Mouse (Mus musculus) lung, adult 2 months (tissue): ENCODE measurements around the gene Gtf2h4. TPM values are rescaled to one million over a fixed set of nuclear protein-coding genes. Genes with fewer than 3 reads are reported as not detected.

Experiments used
- DNase-seq: peaks from one replicate; pipeline ENCODE4 v3.0.0; 2022
- H3K4me1 ChIP-seq: fragments of 200-500 bp; 2 replicates; pipeline ENCODE4 v1.6.1; 2011; ENCODE audit warnings: low read length; ENCODE audit not compliant: control insufficient read depth, insufficient read depth
- H3K4me3 ChIP-seq: fragments of 200-500 bp; replicated peaks from 2 replicates; pipeline ENCODE3; 2011; ENCODE audit warnings: low read depth, mild to moderate bottlenecking, control low read depth, low read length; ENCODE audit errors: extremely low read depth
- CTCF ChIP-seq: fragments of 200-500 bp; IDR thresholded peaks from 2 replicates; pipeline ENCODE4 v1.5.1; 2011; ENCODE audit warnings: mild to moderate bottlenecking, low read length, control low read depth; ENCODE audit not compliant: insufficient read depth
- POLR2A ChIP-seq: fragments of 200-500 bp; IDR thresholded peaks from 2 replicates; pipeline ENCODE4 v1.6.1; 2011; ENCODE audit warnings: low read depth, mild to moderate bottlenecking, control low read depth, low read length, borderline replicate concordance; ENCODE audit errors: extremely low read depth
- WGBS: fragments of 180-500 bp; shearing (Covaris S2); methylation state at CpG from one replicate; pipeline ENCODE4 v1.1.7; 2018; 5-methylcytosine and 5-hydroxymethylcytosine counted together
- polyA plus RNA-seq: library from polyadenylated mRNA; depleted of rRNA; stranded (reverse); fragments of >200 nt; gene quantifications from 2 replicates; pipeline ENCODE4 v1.2.3, GENCODE M21; 2012; rRNA removed

Gtf2h4 gene
- polyA plus RNA-seq, 1 experiment, result 22.5 TPM

DNA sequence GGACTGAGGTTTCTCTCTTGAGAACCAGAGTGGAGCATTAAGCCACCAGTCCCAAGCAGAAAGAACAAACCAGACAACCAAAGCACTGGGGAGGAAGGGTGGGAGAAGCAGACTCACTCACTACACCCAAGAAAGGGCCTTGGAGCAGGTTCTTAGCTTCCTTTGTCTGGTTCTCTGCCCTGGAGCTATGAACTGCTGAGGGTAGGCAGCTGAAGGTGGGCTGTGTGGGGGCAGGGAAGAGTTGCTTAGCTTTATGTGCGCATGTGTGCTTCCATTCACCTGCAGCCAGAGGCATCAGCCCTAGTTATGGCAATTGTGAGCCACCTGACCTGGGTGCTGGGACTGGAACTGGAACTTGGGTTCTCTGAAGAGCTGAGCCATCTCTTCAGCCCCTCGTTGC lies 20.5 kb downstream of the Gtf2h4 start:
- H3K4me3 ChIP-seq, result no peak overlapping the region
- 0 out of 2 replicates have a peak, but pooled peaks cover 2% of the 10 kb centered on the region for H3K4me1 ChIP-seq
- TF ChIP-seq CTCF (no peak), POLR2A (no peak)
- no peak for DNase-seq
- 62% methylated on average over 2 of the region's 2 CpGs for WGBS

GRCm38 (mm10) chr17:35649429-35649828 lies 24.1 kb downstream of the Gtf2h4 start:
- H3K4me1 ChIP-seq, result 0 out of 2 replicates have a peak, but pooled peaks cover 2% of the 10 kb centered on the region
- TF ChIP-seq CTCF (no peak), POLR2A (no peak)
- H3K4me3 ChIP-seq, result peak overlapping the region; percentile 63
- peak; percentile 56 for DNase-seq
- WGBS, result 54% methylated on average over 2 of the region's 2 CpGs

DNA sequence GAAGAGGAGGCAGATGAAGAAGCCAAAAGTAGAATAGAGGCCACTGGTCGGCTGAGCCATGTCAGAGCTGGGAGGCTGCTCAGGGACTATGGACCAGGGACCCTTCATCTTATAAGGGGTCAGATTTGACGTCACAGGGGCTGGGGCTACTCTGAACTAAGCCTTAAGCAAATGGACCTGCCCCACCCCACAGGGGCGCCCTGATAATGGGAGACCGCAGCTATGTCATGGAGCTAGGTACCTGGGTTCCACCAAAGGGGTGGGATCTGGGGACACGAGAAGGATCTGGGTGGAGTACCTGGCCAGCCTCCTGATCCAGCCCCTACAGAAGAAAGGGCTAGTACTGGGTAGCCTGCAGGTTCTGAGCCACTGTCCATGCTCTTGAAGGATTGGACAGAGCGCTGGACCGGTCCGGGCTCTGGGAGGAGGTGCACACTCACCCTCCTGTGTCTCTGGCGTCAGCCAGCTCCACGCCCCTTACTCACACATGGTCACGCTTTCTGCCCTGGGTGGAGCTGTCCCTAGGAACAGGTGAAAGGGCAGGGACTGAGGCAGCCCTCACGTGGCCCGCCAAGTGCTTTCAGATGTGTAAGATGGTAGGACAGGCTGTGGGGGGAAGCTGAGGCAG lies 29.8 kb downstream of the Gtf2h4 start, which contains the start of gene Mucl3:
Gene Mucl3, minus strand, starts transcription at position 87 of the 628 bp plus-strand sequence.
- Histone ChIP-seq H3K4me1 (0 out of 2 replicates have a peak, but pooled peaks cover 2% of the 10 kb centered on the region), H3K4me3 (no peak within 1 kb of the TSS)
- TF ChIP-seq POLR2A, result 0 out of 2 replicates have a peak, but pooled peaks have one; percentile 28
- TF ChIP-seq CTCF, result no peak
- peak; percentile 25 for DNase-seq
- WGBS, result 60% methylated on average over 13 of the region's 13 CpGs

DNA sequence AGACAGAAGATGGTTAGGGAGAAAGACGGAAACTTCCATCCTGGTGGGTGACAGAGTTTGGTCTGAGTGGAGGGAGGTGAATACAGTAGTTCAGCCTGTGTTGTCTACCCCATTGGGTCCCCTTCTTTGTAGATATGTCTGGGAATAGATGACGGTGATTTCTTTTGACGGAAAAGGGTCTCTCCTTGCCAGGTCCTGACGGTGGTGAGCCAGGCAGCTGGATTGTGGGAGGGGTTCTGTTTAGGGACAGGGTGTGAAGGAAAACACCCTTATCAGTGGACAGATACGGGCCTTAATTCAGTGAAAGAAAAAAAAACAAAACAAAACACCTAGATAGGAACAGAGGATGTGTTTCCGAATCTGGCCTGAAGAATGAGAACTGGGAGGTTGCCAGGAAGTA lies 34.2 kb downstream of the Gtf2h4 start:
- TF ChIP-seq CTCF (no peak), POLR2A (no peak)
- Histone ChIP-seq H3K4me3 (no peak overlapping the region), H3K4me1 (0 out of 2 replicates have a peak, but pooled peaks cover 2% of the 10 kb centered on the region)
- DNase-seq, result peak; percentile 9
- 44% methylated on average over 6 of the region's 6 CpGs for WGBS

DNA sequence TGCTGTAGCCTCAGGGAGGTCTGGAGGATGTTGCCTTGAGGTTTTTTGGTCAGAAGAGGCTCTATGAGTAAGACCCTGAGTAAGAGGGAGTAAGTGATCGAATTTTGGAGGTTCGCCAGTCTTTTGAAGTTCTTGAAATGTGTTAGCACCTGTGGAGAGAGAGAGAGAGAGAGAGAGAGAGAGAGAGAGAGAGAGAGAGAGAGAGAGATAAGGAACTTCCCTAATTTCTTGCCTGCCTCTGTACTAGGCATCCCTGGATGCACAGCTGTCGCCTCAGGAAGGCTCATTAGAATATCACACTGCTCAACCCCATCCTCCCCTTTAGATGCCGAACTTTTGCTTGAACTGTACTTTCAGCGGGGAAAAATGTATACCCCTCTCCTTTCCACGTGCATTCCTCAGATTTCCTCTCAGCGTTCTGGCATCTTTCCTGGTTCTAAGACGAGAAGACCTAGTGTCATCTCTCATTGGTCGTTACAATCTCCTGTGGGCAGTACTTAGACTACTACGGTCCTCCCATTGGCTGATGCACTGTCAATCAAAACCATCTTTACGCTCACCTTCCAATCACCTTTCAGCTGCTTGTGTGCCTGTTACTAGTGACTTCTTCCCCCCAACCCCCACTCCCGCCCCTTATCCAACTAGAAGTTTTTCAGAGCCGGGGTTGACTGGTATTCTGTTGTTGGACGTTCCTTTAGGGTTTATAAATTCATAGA lies 34.9 kb downstream of the Gtf2h4 start:
- no peak for TF ChIP-seq POLR2A
- no peak for TF ChIP-seq CTCF
- WGBS, result 17% methylated on average over 14 of the region's 14 CpGs
- Histone ChIP-seq H3K4me1 (no peaks in the 10 kb centered on the region), H3K4me3 (no peak overlapping the region)
- peak; percentile 56 for DNase-seq

DNA sequence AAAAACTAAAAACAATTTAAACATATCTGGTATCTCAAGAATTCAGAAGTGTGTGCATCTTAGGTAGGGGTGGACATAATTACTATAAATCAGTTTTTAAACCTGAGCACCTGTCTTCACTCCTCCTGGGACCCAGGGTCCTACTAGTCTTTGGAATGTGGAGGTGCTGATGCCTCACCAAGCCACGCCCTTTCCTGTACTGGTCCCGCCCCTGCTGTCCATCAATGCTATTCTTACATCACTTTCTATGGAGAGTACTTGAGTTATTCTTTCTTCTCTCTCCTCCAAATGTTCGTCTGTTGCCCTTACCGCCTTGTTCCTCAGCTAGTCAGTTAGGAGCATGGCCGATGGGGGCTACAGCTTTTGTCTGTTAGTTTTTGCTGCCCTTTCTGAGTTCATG lies 37.2 kb downstream of the Gtf2h4 start:
- 32% methylated on average over 5 of the region's 5 CpGs for WGBS
- Histone ChIP-seq H3K4me1 (no peaks in the 10 kb centered on the region), H3K4me3 (no peak overlapping the region)
- peak; percentile 79 for DNase-seq
- TF ChIP-seq CTCF, result no peak
- no peak for TF ChIP-seq POLR2A

DNA sequence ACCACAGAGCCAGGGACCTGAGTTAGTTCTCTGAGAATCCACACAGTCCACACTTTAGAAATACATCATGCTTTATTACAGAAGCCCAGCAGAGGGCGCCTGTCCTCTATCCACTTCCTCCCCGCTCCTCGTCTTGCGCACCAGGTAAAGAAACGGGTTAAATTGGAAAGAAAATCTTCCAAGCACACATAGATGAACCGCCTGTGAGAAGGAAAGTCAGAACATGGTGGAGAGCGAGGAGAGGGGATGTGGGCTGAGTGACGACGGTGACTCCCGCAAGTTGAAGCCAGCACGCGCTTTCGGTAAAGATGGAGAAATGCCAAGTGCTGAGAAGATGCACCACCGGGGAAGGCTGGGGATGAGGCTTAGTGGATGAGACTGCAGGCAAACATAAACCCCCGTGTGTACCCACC lies 37.8 kb downstream of the Gtf2h4 start:
- 1% methylated on average over 15 of the region's 15 CpGs for WGBS
- DNase-seq, result peak; percentile 61
- Histone ChIP-seq H3K4me1 (no peaks in the 10 kb centered on the region), H3K4me3 (peak overlapping the region; percentile 40)
- TF ChIP-seq POLR2A, result no peak
- TF ChIP-seq CTCF, result peak; percentile 64

DNA sequence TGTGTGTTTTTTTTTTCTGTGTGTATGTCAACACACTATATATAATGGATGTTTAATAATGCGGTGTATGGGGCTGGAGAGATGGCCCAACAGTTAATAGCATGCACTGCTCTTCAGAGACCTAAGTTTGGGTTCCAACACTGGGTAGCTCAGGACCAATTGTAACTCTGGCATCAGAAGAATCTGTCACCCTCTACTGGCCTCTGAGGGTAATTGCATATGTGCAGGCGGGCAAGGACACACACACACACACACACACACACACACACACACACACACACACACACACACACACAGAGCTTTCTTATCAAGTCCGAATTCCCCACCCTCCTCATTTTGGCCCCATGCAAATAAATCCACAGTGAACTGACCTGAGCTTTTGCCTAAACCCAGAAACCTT lies 38.3 kb downstream of the Gtf2h4 start:
- no peak for DNase-seq
- WGBS, result 63% methylated on average over 3 of the region's 3 CpGs
- Histone ChIP-seq H3K4me3 (no peak overlapping the region), H3K4me1 (no peaks in the 10 kb centered on the region)
- TF ChIP-seq POLR2A (no peak), CTCF (no peak)

DNA sequence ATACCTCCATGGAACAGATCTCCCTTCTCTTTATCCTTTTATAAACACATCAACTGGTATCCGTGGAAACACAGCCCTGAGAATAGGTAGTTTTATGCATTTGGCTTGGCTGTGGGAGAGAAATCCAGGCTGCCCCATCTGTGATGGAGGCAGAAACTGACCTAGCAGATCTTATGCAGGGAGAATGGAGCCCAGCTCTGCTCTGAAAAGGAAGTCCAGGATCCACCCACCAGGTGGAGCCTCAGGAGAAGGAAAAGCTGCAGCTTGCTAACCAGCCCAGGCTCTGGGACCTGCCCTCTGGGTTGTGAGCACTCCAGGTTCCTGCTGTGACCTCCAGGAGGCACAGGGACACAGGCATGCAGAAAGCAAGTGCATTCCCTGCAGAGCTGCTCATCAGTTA lies 39.5 kb downstream of the Gtf2h4 start:
- peak; percentile 46 for DNase-seq
- Histone ChIP-seq H3K4me3 (no peak overlapping the region), H3K4me1 (no peaks in the 10 kb centered on the region)
- 17% methylated on average over 1 of the region's 1 CpGs for WGBS
- TF ChIP-seq CTCF, result peak; percentile 64
- no peak for TF ChIP-seq POLR2A

- TF ChIP-seq CTCF (no peak), POLR2A (no peak)
- 68% methylated on average over 7 of the region's 7 CpGs for WGBS
- no peak for DNase-seq
- Histone ChIP-seq H3K4me1 (no peaks in the 10 kb centered on the region), H3K4me3 (no peak within 1 kb of the TSS)
Measured at GRCm38 (mm10) chr17:35626537-35626936, 47.0 kb downstream of the Gtf2h4 start, which contains the start of gene Gm9573. Gm9573 (minus strand) TSS chr17:35626637.

Other genes with a start within 250 kb of the Gtf2h4 start
- 91.1 and 177 TPM in 2 replicates for gene H2-Q6, start 248.9 kb downstream of the Gtf2h4 start, polyA plus RNA-seq
- gene H2-Q7, start 234.6 kb downstream of the Gtf2h4 start, polyA plus RNA-seq, result 211 and 441 TPM in 2 replicates
- 11.4 and 12.9 TPM in 2 replicates for gene H2-Q10, start 203.7 kb downstream of the Gtf2h4 start, polyA plus RNA-seq
- not detected in 2 replicates for gene Pou5f1, start 167.7 kb downstream of the Gtf2h4 start, polyA plus RNA-seq
- gene Tcf19, start 156.9 kb downstream of the Gtf2h4 start, polyA plus RNA-seq, result 6.4 and 6.5 TPM in 2 replicates
- gene Cchcr1, start 156.6 kb downstream of the Gtf2h4 start, polyA plus RNA-seq, result 6.5 and 8.4 TPM in 2 replicates
- 0.24 and 5.6 TPM in 2 replicates for gene Psors1c2, start 140.5 kb downstream of the Gtf2h4 start, polyA plus RNA-seq
- 2.0 and 23.0 TPM in 2 replicates for gene Cdsn, start 121.6 kb downstream of the Gtf2h4 start, polyA plus RNA-seq
- gene 2300002M23Rik, start 106.3 kb downstream of the Gtf2h4 start, polyA plus RNA-seq, result 18.0 TPM in 1 of 2 replicates, not detected in the other
- gene Sfta2, start 72.2 kb downstream of the Gtf2h4 start, polyA plus RNA-seq, result 257 and 330 TPM in 2 replicates
- not detected in 2 replicates for gene Gm9573, start 47.1 kb downstream of the Gtf2h4 start, polyA plus RNA-seq
- gene Mucl3, start 30.0 kb downstream of the Gtf2h4 start, polyA plus RNA-seq, result 0.19 and 0.24 TPM in 2 replicates
- 44.0 and 46.6 TPM in 2 replicates for gene Vars2, start 6.1 kb downstream of the Gtf2h4 start, polyA plus RNA-seq
- gene Ddr1, start 30.9 kb upstream of the Gtf2h4 start, polyA plus RNA-seq, result 63.9 and 66.2 TPM in 2 replicates
- 133 TPM in 2 replicates for gene Ier3, start 147.9 kb upstream of the Gtf2h4 start, polyA plus RNA-seq
- gene Flot1, start 149.5 kb upstream of the Gtf2h4 start, polyA plus RNA-seq, result 81.9 and 89.7 TPM in 2 replicates
- 258 and 298 TPM in 2 replicates for gene Tubb5, start 164.6 kb upstream of the Gtf2h4 start, polyA plus RNA-seq
- 6.8 and 8.2 TPM in 2 replicates for gene Mdc1, start 167.8 kb upstream of the Gtf2h4 start, polyA plus RNA-seq
- gene Nrm, start 187.6 kb upstream of the Gtf2h4 start, polyA plus RNA-seq, result 16.5 and 26.2 TPM in 2 replicates
- 53.9 and 61.5 TPM in 2 replicates for gene Ppp1r18, start 191.9 kb upstream of the Gtf2h4 start, polyA plus RNA-seq
- gene Dhx16, start 206.1 kb upstream of the Gtf2h4 start, polyA plus RNA-seq, result 62.8 and 70.1 TPM in 2 replicates
- gene 2310061I04Rik, start 223.7 kb upstream of the Gtf2h4 start, polyA plus RNA-seq, result 36.1 and 38.1 TPM in 2 replicates
- gene Atat1, start 236.3 kb upstream of the Gtf2h4 start, polyA plus RNA-seq, result 49.4 and 57.7 TPM in 2 replicates
- 30.4 and 43.8 TPM in 2 replicates for gene Mrps18b, start 242.7 kb upstream of the Gtf2h4 start, polyA plus RNA-seq
- gene Ppp1r10, start 242.7 kb upstream of the Gtf2h4 start, polyA plus RNA-seq, result 27.4 and 28.6 TPM in 2 replicates